Mouse (Mus musculus) spleen, adult 18-20 months (tissue): ENCODE measurements around the gene Ccl12.

ENCODE experiments used
- DNase-seq, 2 experiments: peaks; one replicate each; pipeline ENCODE4 v3.0.0; 2022; ENCODE audit warnings: mixed read lengths in 2 of 2

The Ccl12 gene

GRCm38 (mm10) chr11:82139492-82140094 is 37.9 kb downstream of the Ccl12 start:
- no peak for DNase-seq
